Mouse (Mus musculus) liver, embryonic 14.5 days (tissue): ENCODE data around the gene Spata3. TPM values are rescaled to one million over a fixed set of nuclear protein-coding genes. Genes with fewer than 3 reads are reported as not detected.

Experiments
- ATAC-seq: fragments of 200-750 bp; cut with Nextera tagmentation; 2 replicates; pipeline ENCODE4 v1.8.0; 2017; ENCODE audit warnings: moderate number of reproducible peaks, mild to moderate bottlenecking, moderate library complexity; ENCODE audit not compliant: insufficient read depth
- DNase-seq, 3 experiments: peaks; one replicate each; pipeline ENCODE4 v3.0.0-alpha.2; 2012 to 2013; ENCODE audit warnings: low read depth in 3 of 3, low spot score in 3 of 3
- H3K27ac ChIP-seq: fragments of 300-500 bp; sonication (generic); 2 replicates; pipeline ENCODE4 v1.5.1; 2014; ENCODE audit warnings: moderate library complexity, mild to moderate bottlenecking, control low read depth, inconsistent platforms
- H3K27me3 ChIP-seq: fragments of 300-500 bp; sonication (generic); 2 replicates; pipeline ENCODE4 v1.6.1; 2014; ENCODE audit warnings: mild to moderate bottlenecking, low read length, moderate library complexity; ENCODE audit not compliant: control insufficient read depth, insufficient read depth
- H3K36me3 ChIP-seq: fragments of 300-500 bp; sonication (generic); replicated peaks from 2 replicates; pipeline ENCODE4 v1.6.1; 2014; ENCODE audit warnings: low read depth; ENCODE audit not compliant: control insufficient read depth, insufficient read depth
- H3K4me1 ChIP-seq, 2 experiments: fragments of 200-500 bp in 1 of 2; fragments of 300-500 bp in 1 of 2; sonication (generic) in 1 of 2; replicated peaks; 2 replicates each; pipeline ENCODE4 v1.6.1; 2012 to 2014; ENCODE audit warnings: antibody characterized with exemption in 1 of 2, inconsistent platforms in 1 of 2, low read length in 1 of 2; ENCODE audit not compliant: control insufficient read depth in 2 of 2, insufficient read depth in 2 of 2
- H3K4me2 ChIP-seq: fragments of 300-500 bp; sonication (generic); 2 replicates; pipeline ENCODE4 v1.6.1; 2014; ENCODE audit warnings: low read depth, mild to moderate bottlenecking, control low read depth, moderate library complexity
- H3K4me3 ChIP-seq, 2 experiments: fragments of 200-500 bp in 1 of 2; fragments of 300-500 bp in 1 of 2; sonication (generic) in 1 of 2; 2 replicates each; pipeline ENCODE4 v1.5.1; 2012 to 2014; ENCODE audit warnings: low read depth in 2 of 2, low read length in 2 of 2, mild to moderate bottlenecking in 2 of 2, control low read depth in 1 of 2, inconsistent platforms in 1 of 2, moderate library complexity in 1 of 2; ENCODE audit not compliant: insufficient read depth in 1 of 2
- H3K9ac ChIP-seq: fragments of 300-500 bp; sonication (generic); replicated peaks from 2 replicates; pipeline ENCODE4 v1.6.1; 2014; ENCODE audit warnings: mild to moderate bottlenecking, control low read depth, moderate library complexity
- H3K9me3 ChIP-seq: fragments of 300-500 bp; sonication (generic); 2 replicates; pipeline ENCODE4 v1.6.1; 2016; ENCODE audit warnings: low read length, mixed read lengths; ENCODE audit not compliant: control insufficient read depth
- CTCF ChIP-seq: IDR thresholded peaks from 2 replicates; pipeline ENCODE4 v1.5.1; 2016; ENCODE audit warnings: antibody characterized with exemption, low read depth, control low read depth
- EP300 ChIP-seq: IDR thresholded peaks from 2 replicates; pipeline ENCODE4 v1.6.1; 2016; ENCODE audit warnings: antibody characterized with exemption, low read depth
- WGBS: fragments of 180-500 bp; shearing (Covaris S2); extraction: QIAGEN DNeasy Blood & Tissue Kit; methylation state at CpG from one replicate; pipeline ENCODE4 v1.1.7; 2014; ENCODE audit not compliant: insufficient replicate concordance; 5-methylcytosine and 5-hydroxymethylcytosine counted together
- polyA plus RNA-seq, 2 experiments: library from polyadenylated mRNA; depleted of rRNA in 1 of 2; stranded (reverse) in 1 of 2; unstranded in 1 of 2; fragments of >200 nt; fragmentation: Nextera tagmentation in 1 of 2; extraction: Ambion mirVana in 1 of 2; gene quantifications; 2 replicates each; pipeline versions ENCODE4 v1.2.1 to v1.2.3; 2012 to 2014

The Spata3 gene
- polyA plus RNA-seq, 2 experiments: 0.17 TPM

- Histone ChIP-seq H3K27ac (peak within 1 kb of the TSS; percentile 75), H3K4me3 (peak within 1 kb of the TSS; percentile 92 to 99), H3K4me1 (peaks cover 16 to 21% of the 10 kb centered on the region in 2 experiments), H3K9ac (peak within 1 kb of the TSS; percentile 100), H3K27me3 (no peaks in the 10 kb centered on the region), H3K4me2 (peak within 1 kb of the TSS; percentile 95), H3K36me3 (peaks cover 5% of the 10 kb centered on the region; the same call in 1 of the 2 replicates), H3K9me3 (no peaks in the 10 kb centered on the region; the same call in 1 of the 2 replicates)
- TF ChIP-seq EP300 (peak; percentile 83), CTCF (peak; percentile 95)
- peak; percentile 93 for ATAC-seq
- WGBS: under 1% methylated on average over 47 of the region's 47 CpGs
- DNase-seq: peak; percentile 84 to 93 (median 86)
Measured at GRCm38 (mm10) chr1:86064271-86064991, 47.8 kb downstream of the Spata3 start, which contains the start of gene Psmd1. Psmd1 (plus strand) TSS chr1:86064387.

- Histone ChIP-seq H3K27ac (no peak overlapping the region), H3K4me3 (no peak overlapping the region), H3K4me1 (no peaks in the 10 kb centered on the region), H3K27me3 (no peaks in the 10 kb centered on the region), H3K9me3 (no peaks in the 10 kb centered on the region), H3K36me3 (peaks cover 68% of the 10 kb centered on the region), H3K9ac (no peak overlapping the region), H3K4me2 (no peak overlapping the region)
- TF ChIP-seq CTCF (no peak), EP300 (no peak)
- 95% methylated on average over 2 of the region's 2 CpGs for WGBS
- DNase-seq: no peak
- no peak for ATAC-seq
Measured at GRCm38 (mm10) chr1:86076565-86076964, 59.9 kb downstream of the Spata3 start.

Other genes starting within 250 kb of the Spata3 start
- 1.7 and 2.9 TPM in 2 replicates for gene A630001G21Rik, start 238.2 kb upstream of the Spata3 start, polyA plus RNA-seq (2012; rRNA removed)
- gene A630001G21Rik, start 238.2 kb upstream of the Spata3 start, polyA plus RNA-seq (2014; fragmentation: Nextera tagmentation; extraction: Ambion mirVana): 1.9 and 2.6 TPM in 2 replicates
- 14.4 and 20.4 TPM in 2 replicates for gene Cab39, start 223.4 kb upstream of the Spata3 start, polyA plus RNA-seq (2012; rRNA removed)
- gene Cab39, start 223.4 kb upstream of the Spata3 start, polyA plus RNA-seq (2014; fragmentation: Nextera tagmentation; extraction: Ambion mirVana): 15.8 and 16.9 TPM in 2 replicates
- gene Itm2c, start 122.5 kb upstream of the Spata3 start, polyA plus RNA-seq (2012; rRNA removed): 21.5 and 22.0 TPM in 2 replicates
- gene Itm2c, start 122.5 kb upstream of the Spata3 start, polyA plus RNA-seq (2014; fragmentation: Nextera tagmentation; extraction: Ambion mirVana): 26.3 and 27.2 TPM in 2 replicates
- gene 4933407L21Rik, start 88.3 kb upstream of the Spata3 start, polyA plus RNA-seq (2012; rRNA removed): 0.05 and 0.08 TPM in 2 replicates
- not detected in 2 replicates for gene 4933407L21Rik, start 88.3 kb upstream of the Spata3 start, polyA plus RNA-seq (2014; fragmentation: Nextera tagmentation; extraction: Ambion mirVana)
- gene Gpr55, start 55.8 kb upstream of the Spata3 start, polyA plus RNA-seq (2012; rRNA removed): 0.02 and 0.04 TPM in 2 replicates
- not detected in 2 replicates for gene Gpr55, start 55.8 kb upstream of the Spata3 start, polyA plus RNA-seq (2014; fragmentation: Nextera tagmentation; extraction: Ambion mirVana)
- 12.1 and 12.3 TPM in 2 replicates for gene 2810459M11Rik, start 29.0 kb downstream of the Spata3 start, polyA plus RNA-seq (2012; rRNA removed)
- gene 2810459M11Rik, start 29.0 kb downstream of the Spata3 start, polyA plus RNA-seq (2014; fragmentation: Nextera tagmentation; extraction: Ambion mirVana): 15.5 and 22.8 TPM in 2 replicates
- 43.7 and 53.0 TPM in 2 replicates for gene Psmd1, start 47.6 kb downstream of the Spata3 start, polyA plus RNA-seq (2012; rRNA removed)
- 104 and 107 TPM in 2 replicates for gene Psmd1, start 47.6 kb downstream of the Spata3 start, polyA plus RNA-seq (2014; fragmentation: Nextera tagmentation; extraction: Ambion mirVana)
- gene Htr2b, start 95.2 kb downstream of the Spata3 start, polyA plus RNA-seq (2012; rRNA removed): 0.02 TPM in 1 of 2 replicates, not detected in the other
- gene Htr2b, start 95.2 kb downstream of the Spata3 start, polyA plus RNA-seq (2014; fragmentation: Nextera tagmentation; extraction: Ambion mirVana): 0.06 TPM in 1 of 2 replicates, not detected in the other
- 0.43 and 1.2 TPM in 2 replicates for gene Gm21972, start 116.8 kb downstream of the Spata3 start, polyA plus RNA-seq (2012; rRNA removed)
- gene Gm21972, start 116.8 kb downstream of the Spata3 start, polyA plus RNA-seq (2014; fragmentation: Nextera tagmentation; extraction: Ambion mirVana): 0.15 TPM in 1 of 2 replicates, not detected in the other
- gene Armc9, start 138.0 kb downstream of the Spata3 start, polyA plus RNA-seq (2012; rRNA removed): 4.5 and 5.5 TPM in 2 replicates
- 8.4 and 9.9 TPM in 2 replicates for gene Armc9, start 138.0 kb downstream of the Spata3 start, polyA plus RNA-seq (2014; fragmentation: Nextera tagmentation; extraction: Ambion mirVana)